Mouse (Mus musculus): ENCODE measurements at regions not wholly inside any gene's neighbourhood (a gene's known extent, or its start where the extent isn't known, plus 50 kb on each side); places are given as distances from the start of the nearest gene placed in this dataset.
A peak's percentile ranks its signal among the peaks of the same experiment; 100 is the strongest.
"Not testable (repeated sequence)": the region's sequence is repeated elsewhere in the genome, so short reads cannot be mapped to it uniquely, and the experiment has no call there.

GRCm38 (mm10) chr9:15420677-15421076 lies 63.1 kb upstream of the Cep295 start:
- no peak for TF ChIP-seq POLR2A (IDR thresholded peaks at IDR 0.05; ENCODE audit: control insufficient read depth, extremely low read depth, insufficient read depth, low read length, poor library complexity)
- TF ChIP-seq CTCF (IDR thresholded peaks at IDR 0.05; ENCODE audit: borderline replicate concordance, control insufficient read depth, extremely low read depth, insufficient read depth, low read length, poor library complexity), result no peak
- H3K27ac ChIP-seq (ENCODE audit: control insufficient read depth, insufficient read depth, low read length), result no peak overlapping the region
- H3K4me3 ChIP-seq (ENCODE audit: control insufficient read depth, insufficient read depth, low read length), result no peak overlapping the region
- no peaks in the 10 kb centered on the region for H3K4me1 ChIP-seq (replicated peaks; ENCODE audit: control insufficient read depth, insufficient read depth, low read length)
- DNase-seq, result no peak
- no peaks in the 10 kb centered on the region for H3K27me3 ChIP-seq (ENCODE audit: control insufficient read depth, insufficient read depth, low read length)
- 83% methylated on average over 4 of the region's 4 CpGs for WGBS
- H3K36me3 ChIP-seq (ENCODE audit: control insufficient read depth, insufficient read depth, low read length), result no peaks in the 10 kb centered on the region

GRCm38 (mm10) chr9:15421864-15422263 lies 64.3 kb upstream of the Cep295 start:
- H3K27ac ChIP-seq (ENCODE audit: control insufficient read depth, insufficient read depth, low read length), result no peak overlapping the region
- no peak overlapping the region for H3K4me3 ChIP-seq (ENCODE audit: control insufficient read depth, insufficient read depth, low read length)
- WGBS, result 79% methylated on average over 10 of the region's 10 CpGs
- DNase-seq, result no peak
- no peak for TF ChIP-seq CTCF (IDR thresholded peaks at IDR 0.05; ENCODE audit: borderline replicate concordance, control insufficient read depth, extremely low read depth, insufficient read depth, low read length, poor library complexity)
- TF ChIP-seq POLR2A (IDR thresholded peaks at IDR 0.05; ENCODE audit: control insufficient read depth, extremely low read depth, insufficient read depth, low read length, poor library complexity), result no peak
- no peaks in the 10 kb centered on the region for H3K36me3 ChIP-seq (ENCODE audit: control insufficient read depth, insufficient read depth, low read length)
- no peaks in the 10 kb centered on the region for H3K27me3 ChIP-seq (ENCODE audit: control insufficient read depth, insufficient read depth, low read length)
- H3K4me1 ChIP-seq (replicated peaks; ENCODE audit: control insufficient read depth, insufficient read depth, low read length), result no peaks in the 10 kb centered on the region

GRCm38 (mm10) chr9:15434279-15434678 lies 59.0 kb upstream of the Smco4 start:
- H3K4me3 ChIP-seq (ENCODE audit: control insufficient read depth, insufficient read depth, low read length); H3K4me1 ChIP-seq (replicated peaks; ENCODE audit: control insufficient read depth, insufficient read depth, low read length); H3K36me3 ChIP-seq (ENCODE audit: control insufficient read depth, insufficient read depth, low read length); H3K27ac ChIP-seq (ENCODE audit: control insufficient read depth, insufficient read depth, low read length); H3K27me3 ChIP-seq (ENCODE audit: control insufficient read depth, insufficient read depth, low read length): not testable (repeated sequence)
- WGBS, result 76% methylated on average over 11 of the region's 11 CpGs
- DNase-seq, result peak; percentile 2

GRCm38 (mm10) chr9:15439319-15439980 lies 53.8 kb upstream of the Smco4 start:
- 67% methylated on average over 4 of the region's 4 CpGs for WGBS
- TF ChIP-seq CTCF (IDR thresholded peaks at IDR 0.05; ENCODE audit: borderline replicate concordance, control insufficient read depth, extremely low read depth, insufficient read depth, low read length, poor library complexity), result no peak
- TF ChIP-seq POLR2A (IDR thresholded peaks at IDR 0.05; ENCODE audit: control insufficient read depth, extremely low read depth, insufficient read depth, low read length, poor library complexity), result no peak
- DNase-seq, result no peak
- H3K4me3 ChIP-seq (ENCODE audit: control insufficient read depth, insufficient read depth, low read length), result no peak overlapping the region
- no peaks in the 10 kb centered on the region for H3K4me1 ChIP-seq (replicated peaks; ENCODE audit: control insufficient read depth, insufficient read depth, low read length)
- no peaks in the 10 kb centered on the region for H3K36me3 ChIP-seq (ENCODE audit: control insufficient read depth, insufficient read depth, low read length)
- H3K27me3 ChIP-seq (ENCODE audit: control insufficient read depth, insufficient read depth, low read length), result no peaks in the 10 kb centered on the region
- no peak overlapping the region for H3K27ac ChIP-seq (ENCODE audit: control insufficient read depth, insufficient read depth, low read length)

GRCm38 (mm10) chr9:15442131-15442530 lies 51.1 kb upstream of the Smco4 start:
- WGBS, result 95% methylated on average over 4 of the region's 4 CpGs
- no peaks in the 10 kb centered on the region for H3K36me3 ChIP-seq (ENCODE audit: control insufficient read depth, insufficient read depth, low read length)

More at GRCm38 (mm10) chr9:15442131-15442530, 51.1 kb upstream of the Smco4 start:
- Histone ChIP-seq H3K27me3 (ENCODE audit: control insufficient read depth, insufficient read depth, low read length) (no peaks in the 10 kb centered on the region), H3K27ac (ENCODE audit: control insufficient read depth, insufficient read depth, low read length) (no peak overlapping the region), H3K4me1 (replicated peaks; ENCODE audit: control insufficient read depth, insufficient read depth, low read length) (no peaks in the 10 kb centered on the region), H3K4me3 (ENCODE audit: control insufficient read depth, insufficient read depth, low read length) (no peak overlapping the region)
- DNase-seq, result no peak
- TF ChIP-seq POLR2A (IDR thresholded peaks at IDR 0.05; ENCODE audit: control insufficient read depth, extremely low read depth, insufficient read depth, low read length, poor library complexity), result no peak
